Mouse (Mus musculus) CH12.LX (cell line): ENCODE results near the gene Fbxl17.

Experiments
- BHLHE40 ChIP-seq: IDR thresholded peaks from 2 replicates; pipeline ENCODE4 v1.6.1; 2011; ENCODE audit warnings: mild to moderate bottlenecking, low read depth, low read length, improper control_type of control experiment
- ELF1 ChIP-seq: IDR thresholded peaks from 2 replicates; pipeline ENCODE4 v1.6.1; 2014; ENCODE audit warnings: low read depth, mild to moderate bottlenecking, inconsistent platforms, low read length, improper control_type of control experiment
- EP300 ChIP-seq: IDR thresholded peaks from 2 replicates; pipeline ENCODE4 v1.6.1; 2011; ENCODE audit warnings: low read length, improper control_type of control experiment
- IRF4 ChIP-seq: IDR thresholded peaks from 2 replicates; pipeline ENCODE4 v1.6.1; 2014; ENCODE audit warnings: low read depth, mild to moderate bottlenecking, inconsistent platforms, low read length, improper control_type of control experiment
- MYC ChIP-seq: IDR thresholded peaks from 2 replicates; pipeline ENCODE4 v1.6.1; 2011; ENCODE audit warnings: low read depth, mild to moderate bottlenecking, improper control_type of control experiment, low read length
- POLR2A ChIP-seq: IDR thresholded peaks from 2 replicates; pipeline ENCODE4 v1.6.1; 2011; ENCODE audit warnings: low read depth, mild to moderate bottlenecking, improper control_type of control experiment, low read length
- RCOR1 ChIP-seq: conservative IDR thresholded peaks from 2 replicates; pipeline ENCODE4 v1.6.1; 2012; ENCODE audit warnings: low read depth, mild to moderate bottlenecking, inconsistent platforms, low read length, improper control_type of control experiment
- TBP ChIP-seq: conservative IDR thresholded peaks from 2 replicates; pipeline ENCODE4 v1.6.1; 2011; ENCODE audit warnings: low read depth, low read length, improper control_type of control experiment
- TCF12 ChIP-seq: IDR thresholded peaks from 2 replicates; pipeline ENCODE4 v1.6.1; 2014; ENCODE audit warnings: low read depth, mild to moderate bottlenecking, inconsistent platforms, low read length, improper control_type of control experiment
- USF1 ChIP-seq: IDR thresholded peaks from 2 replicates; pipeline ENCODE4 v1.6.1; 2014; ENCODE audit warnings: low read depth, mild to moderate bottlenecking, inconsistent platforms, low read length, improper control_type of control experiment
- ZKSCAN1 ChIP-seq: IDR thresholded peaks from 2 replicates; pipeline ENCODE4 v1.6.1; 2012; ENCODE audit warnings: low read depth, inconsistent platforms, low read length, improper control_type of control experiment, borderline replicate concordance
- ZNF384 ChIP-seq: IDR thresholded peaks from 2 replicates; pipeline ENCODE4 v1.6.1; 2012; ENCODE audit warnings: low read depth, low read length, improper control_type of control experiment, inconsistent platforms

GRCm38 (mm10) chr17:63303862-63304261 is 196.0 kb downstream of the Fbxl17 start:
- no peak for TF ChIP-seq IRF4
- TF ChIP-seq ZKSCAN1 = no peak
- no peak for TF ChIP-seq EP300
- TF ChIP-seq ZNF384 = no peak
- TF ChIP-seq ELF1 = no peak
- TF ChIP-seq MYC = no peak
- TF ChIP-seq BHLHE40 = no peak
- no peak for TF ChIP-seq USF1
- no peak for TF ChIP-seq TBP
- TF ChIP-seq RCOR1 = no peak
- no peak for TF ChIP-seq POLR2A
- no peak for TF ChIP-seq TCF12
